Mouse (Mus musculus) left cerebral cortex, postnatal 14 days (tissue): ENCODE results near the gene Capn10. TPM values are rescaled to one million over a fixed set of nuclear protein-coding genes. Genes with fewer than 3 reads are reported as not detected.

Source experiments
- total RNA-seq, 2 experiments: library from RNA; stranded (reverse); gene quantifications; 2 replicates each; pipeline ENCODE4 v1.2.3; 2021

Capn10 gene
- total RNA-seq, 2 experiments from 2014 or later, result 44.9 to 52.0 TPM

Other genes starting within 250 kb of the Capn10 start
- gene Gpc1, start 102.7 kb upstream of the Capn10 start, total RNA-seq, result 10 to 100 TPM; 73.9 to 88.5 TPM
- gene Ankmy1, start 31.5 kb upstream of the Capn10 start, total RNA-seq, result under 1 TPM; 0.11 to 0.19 TPM
- gene Dusp28, start 27.4 kb upstream of the Capn10 start, total RNA-seq, result 1 to 10 TPM; 6.6 to 8.1 TPM
- gene Rnpepl1, start 23.6 kb upstream of the Capn10 start, total RNA-seq, result 10 to 100 TPM; 39.9 to 42.5 TPM
- gene Gpr35, start 16.5 kb downstream of the Capn10 start, total RNA-seq, result under 1 TPM; 0.26 to 0.61 TPM
- not detected for gene Aqp12, start 72.0 kb downstream of the Capn10 start, total RNA-seq
- gene Kif1a, start 167.6 kb downstream of the Capn10 start, total RNA-seq, result 100 to 1,000 TPM; 813 to 815 TPM
- not detected for gene Agxt, start 200.9 kb downstream of the Capn10 start, total RNA-seq
- gene 2310007B03Rik, start 226.6 kb downstream of the Capn10 start, total RNA-seq, result not detected
- under 1 TPM; 0.07 to 0.19 TPM for gene Crocc2, start 234.3 kb downstream of the Capn10 start, total RNA-seq